Mouse (Mus musculus): ENCODE data around the gene Nt5c3.

DNA sequence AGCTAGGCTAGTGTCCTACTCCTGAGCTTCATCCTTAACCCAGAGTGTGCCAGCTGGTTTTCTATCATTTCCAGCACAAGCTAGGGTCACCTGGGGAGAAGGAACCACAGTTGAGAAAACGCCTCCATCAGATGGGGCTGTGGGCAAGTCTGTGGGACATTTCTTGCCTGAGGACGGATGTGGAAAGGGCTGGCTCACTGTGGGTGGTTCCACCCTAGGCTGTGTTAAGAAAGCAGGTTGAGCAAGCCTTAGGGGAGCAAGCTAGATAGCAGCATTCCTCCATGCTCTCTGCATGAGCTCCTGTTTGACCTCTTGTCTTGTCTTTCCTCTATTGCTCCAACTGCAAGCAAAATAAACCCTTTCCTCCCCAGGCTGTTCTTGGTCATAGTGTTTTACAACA lies 33.0 kb downstream of the Nt5c3 start:
- TF ChIP-seq CHD2 (IDR thresholded peaks at IDR 0.05; ENCODE audit: low read depth, low read length) (no peak), ZC3H11A (IDR thresholded peaks at IDR 0.05; ENCODE audit: borderline replicate concordance, low read depth, low read length) (no peak)

Measured in ES-E14 (cell line).